Mouse (Mus musculus): ENCODE data around the gene Zswim1.

GRCm38 (mm10) chr2:164831029-164831428 is 8.5 kb downstream of the Zswim1 start:
- TF ChIP-seq CHD2 (IDR thresholded peaks at IDR 0.05; ENCODE audit: low read depth, low read length) (no peak), ZNF384 (IDR thresholded peaks at IDR 0.05; ENCODE audit: low read depth, low read length) (no peak), HCFC1 (IDR thresholded peaks at IDR 0.05; ENCODE audit: borderline replicate concordance, insufficient read depth, low read length) (no peak), MAFK (IDR thresholded peaks at IDR 0.05; ENCODE audit: insufficient read depth, low read depth, low read length) (no peak), ZC3H11A (IDR thresholded peaks at IDR 0.05; ENCODE audit: borderline replicate concordance, low read depth, low read length) (no peak)

Data from ES-E14 (cell line).